Mouse (Mus musculus) liver, postnatal 0 days (tissue): ENCODE data around the gene Defb33.

Experiments
- CTCF ChIP-seq: sonication (generic); IDR thresholded peaks from 2 replicates; pipeline ENCODE4 v1.5.1; 2016; ENCODE audit warnings: antibody characterized with exemption, low read depth
- EP300 ChIP-seq: IDR thresholded peaks from 2 replicates; pipeline ENCODE4 v1.6.1; 2016; ENCODE audit warnings: antibody characterized with exemption, low read depth, mild to moderate bottlenecking

DNA sequence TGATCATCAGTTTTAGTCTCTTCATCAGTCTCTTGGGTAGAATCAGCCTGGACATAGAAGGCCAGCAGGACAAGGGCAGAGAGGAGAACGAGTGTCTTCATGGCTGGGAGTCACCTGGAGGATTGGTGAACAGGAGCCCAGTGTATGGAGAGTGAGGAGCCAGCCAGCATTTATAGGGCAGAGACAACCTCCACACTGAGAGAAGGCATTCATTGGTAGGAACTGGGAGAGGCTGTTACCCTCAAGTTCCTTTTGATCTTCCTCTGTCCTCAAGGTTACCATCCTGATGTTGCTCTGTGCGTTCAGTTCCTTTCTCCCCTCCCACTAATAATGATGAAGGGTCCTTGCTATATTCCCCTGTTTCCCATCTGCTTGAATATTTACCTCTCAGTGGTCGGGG, 52.1 kb downstream of the Defb33 start, which contains the start of gene AY761185:
- no peak for TF ChIP-seq CTCF
- TF ChIP-seq EP300, result no peak
